Mouse (Mus musculus) small intestine, adult 2 months (tissue): ENCODE data around the gene Abt1.

Experiments
- CTCF ChIP-seq: fragments of 200-500 bp; IDR thresholded peaks from 2 replicates; pipeline ENCODE4 v1.5.1; 2012; ENCODE audit warnings: low read depth, mild to moderate bottlenecking, control low read depth, inconsistent platforms, low read length, moderate library complexity, mixed read lengths; ENCODE audit not compliant: insufficient replicate concordance, insufficient read length; ENCODE audit errors: extremely low read depth
- POLR2A ChIP-seq: fragments of 200-500 bp; IDR thresholded peaks from 2 replicates; pipeline ENCODE4 v1.6.1; 2012; ENCODE audit warnings: low read depth, mild to moderate bottlenecking, control low read depth, inconsistent platforms, low read length, moderate library complexity

- TF ChIP-seq CTCF: no peak
- TF ChIP-seq POLR2A: no peak
Measured at GRCm38 (mm10) chr13:23412630-23413521, 10.8 kb downstream of the Abt1 start.
